Mouse (Mus musculus): ENCODE measurements around the gene Commd9.

The Commd9 gene

DNA sequence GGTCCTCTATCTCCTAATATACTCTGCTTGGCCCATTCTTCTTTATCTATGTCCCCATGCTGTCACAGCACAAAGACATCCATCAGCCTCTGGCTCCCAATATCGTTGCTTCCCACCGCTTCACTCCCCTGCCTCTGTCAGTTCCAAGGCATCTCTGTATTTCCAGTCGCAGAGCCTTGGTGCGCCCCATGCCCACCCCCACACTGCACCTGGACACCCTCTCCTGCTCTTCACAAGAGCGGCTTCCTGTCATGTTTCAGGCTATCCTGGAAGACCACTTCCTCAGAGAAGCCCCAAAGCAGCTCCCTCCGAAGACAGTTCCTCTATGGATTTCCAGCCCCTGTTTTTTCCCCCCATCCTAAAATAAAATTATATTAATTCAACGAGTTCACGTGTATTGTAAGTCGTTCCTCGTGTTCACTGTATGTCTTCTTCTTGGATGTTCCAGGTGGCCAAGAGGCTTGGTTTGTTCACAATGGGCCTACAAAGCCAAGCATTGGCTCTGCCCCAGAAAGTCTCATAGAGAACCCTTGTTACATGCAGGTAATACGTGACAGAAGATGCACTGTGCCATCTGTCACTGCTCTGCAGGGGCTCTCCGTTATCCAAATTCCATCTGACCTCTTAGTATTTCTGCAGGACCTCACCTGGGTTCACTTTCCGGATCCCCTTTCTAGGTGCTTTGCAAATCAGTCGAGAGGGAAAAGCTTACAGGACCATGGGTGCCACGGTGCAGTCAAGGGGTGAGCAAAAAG, 23.5 kb downstream of the Commd9 start:
- ATAC-seq (ENCODE audit: low TSS enrichment) = no peak

DNA sequence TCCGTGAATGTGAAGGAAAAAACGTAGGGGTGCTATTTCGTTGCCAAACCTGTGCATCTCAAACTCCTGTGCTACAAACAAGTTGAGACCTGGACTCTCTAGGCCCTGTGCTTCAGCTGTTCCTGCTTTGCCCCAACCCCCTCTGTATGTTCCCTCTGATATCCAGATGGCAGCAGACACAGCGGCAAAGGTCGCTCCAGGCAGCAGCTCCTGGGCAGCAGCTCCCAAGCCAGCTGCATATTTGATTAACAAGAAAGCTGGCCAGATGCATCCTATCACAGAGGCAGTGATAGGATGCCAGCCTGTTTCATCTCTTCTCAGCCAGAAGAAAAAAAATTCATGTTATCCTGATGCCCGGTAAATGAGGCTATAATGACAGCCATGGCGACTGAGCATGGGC, 32.5 kb downstream of the Commd9 start:
- ATAC-seq (ENCODE audit: low TSS enrichment) = peak; percentile 20; the same call in 1 of the 2 replicates

DNA sequence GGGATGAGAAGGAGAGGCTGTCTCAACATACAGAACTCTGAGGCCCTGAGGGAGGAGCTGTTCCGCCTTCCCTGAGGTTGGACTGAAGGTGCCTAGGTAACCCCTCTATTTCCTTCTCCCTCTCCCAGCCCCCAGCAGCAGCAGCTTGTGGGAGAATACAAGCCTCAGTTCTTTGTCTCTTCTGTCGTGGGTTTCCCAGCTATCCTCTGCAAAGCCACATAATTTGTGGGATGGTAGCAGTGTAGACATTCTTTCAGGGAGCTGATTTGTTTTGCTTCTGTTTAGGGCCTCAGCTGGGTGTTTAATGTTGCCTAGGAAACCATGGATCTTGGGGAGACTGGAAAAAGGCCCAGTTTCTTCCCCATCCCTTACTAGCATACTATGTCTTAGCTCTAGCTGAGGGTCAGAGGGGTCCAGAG, 34.1 kb downstream of the Commd9 start:
- peak; percentile 59; the same call in 1 of the 2 replicates for ATAC-seq (ENCODE audit: low TSS enrichment)

DNA sequence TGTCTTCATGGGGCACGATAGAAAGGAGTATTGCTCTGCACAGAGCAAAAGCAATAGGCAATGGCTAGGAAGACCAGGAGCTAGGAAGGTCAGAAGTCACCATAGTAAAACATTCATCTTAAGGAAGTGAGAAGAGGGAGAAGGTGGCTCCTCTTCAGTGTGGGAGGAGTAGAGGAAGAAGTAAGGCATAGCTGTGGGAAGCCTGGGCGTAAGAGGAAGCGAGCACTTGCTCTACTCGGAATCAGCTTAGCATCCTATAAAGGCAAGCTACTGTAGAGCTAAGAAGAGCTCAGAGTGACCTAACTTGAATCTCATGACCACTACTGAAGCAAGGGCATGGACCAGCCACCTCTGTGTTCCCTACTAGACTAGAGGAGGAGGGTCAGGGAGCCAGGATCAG, 36.3 kb downstream of the Commd9 start:
- no peak for ATAC-seq (ENCODE audit: low TSS enrichment)

DNA sequence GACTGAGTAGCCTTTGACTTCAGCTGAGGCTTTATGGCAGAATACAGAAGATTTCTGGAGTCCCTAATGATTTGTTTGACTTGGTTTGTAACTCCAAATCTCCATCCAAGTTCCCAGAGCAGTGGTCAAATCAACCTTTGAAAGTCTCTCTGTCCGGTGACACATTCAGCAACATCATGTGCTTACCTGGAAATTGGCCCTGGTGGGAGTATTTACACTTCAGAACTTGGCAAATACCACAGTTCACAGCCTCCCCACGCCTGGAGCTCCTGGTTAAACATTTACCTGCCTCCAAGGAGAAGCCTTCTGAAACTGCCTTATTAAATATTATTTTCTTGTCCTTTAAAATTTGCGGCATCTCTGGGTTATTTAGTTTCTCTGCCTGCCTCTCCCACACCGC, 37.1 kb downstream of the Commd9 start:
- no peak for ATAC-seq (ENCODE audit: low TSS enrichment)

DNA sequence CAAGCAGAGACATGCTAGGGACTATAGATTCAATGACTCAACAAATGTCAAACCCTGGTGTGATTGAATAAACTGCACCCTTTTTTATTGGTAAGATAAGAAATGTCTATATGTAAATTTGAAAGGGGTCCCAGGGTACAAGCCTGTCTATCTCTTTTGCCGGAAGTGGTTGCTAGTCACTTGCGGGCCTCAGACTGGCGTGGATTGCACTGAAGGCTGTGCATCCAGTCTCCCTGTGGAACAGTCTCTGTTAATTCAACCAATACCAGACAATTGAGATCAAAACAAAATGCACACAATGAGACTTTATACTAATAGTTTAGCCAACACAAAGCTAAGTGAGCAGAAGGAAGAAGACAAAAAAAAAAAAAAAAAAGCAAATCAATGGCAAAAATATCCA, 39.1 kb downstream of the Commd9 start:
- no peak for ATAC-seq (ENCODE audit: low TSS enrichment)

DNA sequence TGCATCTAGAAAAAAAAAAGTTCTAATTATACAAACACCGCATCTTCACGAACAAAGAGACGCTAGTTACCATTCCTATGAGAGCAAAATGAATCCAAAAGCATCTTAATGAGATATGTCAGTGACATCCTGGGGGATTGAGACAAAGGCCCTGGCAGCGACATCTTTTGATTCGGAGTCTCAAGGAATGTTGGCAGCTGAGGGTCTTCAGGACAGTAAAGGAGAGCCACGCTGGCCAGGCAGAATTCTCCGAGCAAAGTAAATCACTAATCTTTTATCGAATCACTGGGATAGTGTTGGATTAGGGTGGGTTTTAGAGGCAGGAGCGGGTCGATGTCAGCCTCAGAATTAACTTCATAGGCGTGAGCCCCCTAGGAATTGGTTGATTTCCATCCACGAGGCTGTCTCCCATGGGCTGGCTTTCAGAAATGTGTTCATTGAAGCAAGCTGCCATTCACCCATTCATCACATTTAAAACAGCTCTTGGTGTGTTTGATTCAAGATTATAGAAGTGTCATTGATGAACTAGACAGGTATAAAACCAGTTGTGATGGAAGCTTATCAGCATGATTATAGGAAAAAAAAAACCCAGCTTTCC, 39.6 kb downstream of the Commd9 start:
- ATAC-seq (ENCODE audit: low TSS enrichment) = no peak

DNA sequence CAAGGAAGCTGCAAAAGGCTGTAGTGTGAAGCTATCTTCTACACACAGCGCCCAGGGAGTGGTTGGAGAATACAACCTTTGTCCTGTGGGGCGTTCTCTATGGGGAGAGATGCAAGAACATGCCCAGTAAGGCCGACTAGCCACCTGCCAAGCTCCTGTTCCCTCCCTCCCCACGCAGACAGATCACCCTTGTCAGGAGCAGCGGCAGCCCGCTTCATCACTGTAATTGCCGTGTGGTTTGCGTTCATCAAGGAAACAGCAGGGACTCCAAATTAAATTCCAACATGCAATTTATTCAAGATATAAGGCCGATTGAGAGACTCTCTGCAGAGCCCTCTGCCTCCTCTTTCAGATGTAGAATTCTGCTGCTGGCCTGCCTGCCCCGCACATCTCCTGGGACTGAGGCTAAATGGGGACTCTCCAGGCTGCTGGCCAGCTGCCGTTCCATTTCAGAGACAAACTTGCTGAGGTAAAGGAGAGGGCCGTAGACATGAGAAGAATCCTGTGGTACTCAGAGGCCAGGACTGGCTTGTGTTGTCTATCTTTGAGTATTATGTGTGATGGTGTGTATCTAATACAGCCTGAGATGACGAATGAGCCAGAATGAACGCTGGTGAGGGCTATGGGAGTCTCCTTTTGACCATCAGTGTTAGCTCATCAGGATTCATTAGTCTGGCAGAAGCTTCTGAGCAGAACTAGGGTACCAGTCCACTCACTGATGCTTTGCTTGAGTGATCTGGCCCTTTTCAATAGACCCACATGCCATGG, 46.3 kb downstream of the Commd9 start:
- peak; percentile 72 for ATAC-seq (ENCODE audit: low TSS enrichment)

DNA sequence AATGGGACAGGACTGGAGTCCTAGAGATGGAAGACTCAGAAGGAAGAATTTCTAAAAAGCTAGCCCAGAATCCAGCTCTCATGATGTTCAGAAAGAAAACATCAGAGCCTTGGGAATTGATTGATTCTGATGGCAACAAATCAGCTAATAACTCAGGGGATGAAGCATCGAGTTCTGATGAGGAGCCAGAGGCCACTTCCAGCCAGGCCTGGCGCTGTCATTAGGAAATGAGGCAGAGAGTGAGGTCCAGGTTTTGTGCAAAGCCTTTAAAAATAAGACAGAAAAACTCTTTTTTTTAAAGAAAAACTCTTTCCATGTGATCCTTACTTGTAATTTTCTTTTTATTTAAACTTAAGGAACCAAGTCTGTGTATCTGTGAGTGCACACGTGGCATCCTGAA, 47.3 kb downstream of the Commd9 start:
- ATAC-seq (ENCODE audit: low TSS enrichment) = no peak

DNA sequence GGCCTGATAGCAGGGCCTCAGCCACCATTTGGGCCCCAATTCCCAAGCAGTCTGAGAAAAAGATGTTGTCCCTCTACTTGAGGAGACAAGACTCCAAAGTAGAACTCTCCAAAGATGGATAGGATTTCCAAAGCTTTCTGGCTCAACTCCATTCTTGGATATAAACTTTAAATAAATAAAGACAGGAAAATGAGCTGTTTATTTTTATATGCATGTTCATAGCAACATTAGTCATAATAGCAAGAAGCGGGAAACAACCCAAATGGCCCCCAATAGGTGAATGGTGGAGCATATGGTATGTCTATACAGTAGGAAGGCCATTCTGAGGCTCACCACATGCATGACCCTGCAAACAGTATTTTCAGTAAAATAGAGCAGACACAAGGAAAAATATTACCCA, 49.0 kb downstream of the Commd9 start:
- ATAC-seq (ENCODE audit: low TSS enrichment) = no peak

DNA sequence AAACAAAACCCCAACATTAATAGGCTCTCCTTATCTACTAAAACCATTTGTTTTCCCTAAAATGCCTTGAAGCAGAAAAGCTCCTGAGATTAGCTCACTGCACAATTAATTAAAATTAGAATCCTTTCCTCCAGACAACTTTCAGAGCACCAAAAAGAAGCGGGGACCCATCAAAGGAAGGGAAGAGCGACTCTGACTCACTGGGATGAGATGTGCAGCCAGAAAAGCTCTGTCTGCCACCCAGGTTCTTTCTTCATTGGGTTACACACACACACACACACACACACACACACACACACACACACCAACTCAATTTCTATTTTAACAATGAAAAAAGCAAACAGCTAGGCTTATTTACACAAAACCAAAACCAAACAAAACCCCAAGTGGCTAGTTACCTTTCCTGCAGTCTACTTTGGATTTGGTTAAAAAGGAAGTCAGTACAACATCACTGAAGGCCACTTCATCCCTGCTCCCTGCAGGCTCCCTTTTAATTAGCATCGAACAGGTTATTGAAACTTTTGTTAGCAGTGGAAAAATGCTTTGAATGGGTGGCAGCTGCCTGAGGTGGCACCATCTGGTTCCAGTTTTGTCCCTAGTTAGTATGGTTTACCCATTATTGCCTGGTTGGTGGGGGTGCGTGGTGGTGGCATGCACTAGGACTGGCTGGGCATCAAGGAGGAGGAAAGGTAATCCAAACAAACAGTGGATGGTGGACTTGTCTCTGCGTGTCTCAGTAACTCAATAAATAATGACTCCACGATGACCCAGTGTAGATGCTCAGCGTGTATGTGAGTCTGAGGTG, 64.9 kb downstream of the Commd9 start:
- ATAC-seq (ENCODE audit: low TSS enrichment) = 0 out of 2 replicates have a peak, but pooled peaks have one; percentile 50
